Mouse (Mus musculus) CH12.LX (cell line): ENCODE data around the gene Ifnar1. TPM values are rescaled to one million over a fixed set of nuclear protein-coding genes. Genes with fewer than 3 reads are reported as not detected.
A peak's percentile ranks its signal among the peaks of the same experiment; 100 is the strongest.

Experiments
- DNase-seq: peaks from one replicate; pipeline ENCODE4 v3.0.0-alpha.2; 2013; ENCODE audit errors: extremely low read depth
- H3K27ac ChIP-seq: 2 replicates; pipeline ENCODE4 v1.5.1; 2012; ENCODE audit warnings: low read depth, mild to moderate bottlenecking, control low read depth, moderate library complexity; ENCODE audit not compliant: insufficient read depth
- H3K27me3 ChIP-seq: replicated peaks from 2 replicates; pipeline ENCODE3; 2012; ENCODE audit warnings: inconsistent platforms
- H3K36me3 ChIP-seq, 2 experiments: replicated peaks in 1 of 2; 2 replicates each; pipeline versions ENCODE3 to v1.6.1; 2012; ENCODE audit warnings: inconsistent platforms in 1 of 2, low read length in 1 of 2, mild to moderate bottlenecking in 1 of 2, mixed read lengths in 1 of 2, moderate library complexity in 1 of 2; ENCODE audit not compliant: control insufficient read depth in 1 of 2, insufficient read depth in 1 of 2
- H3K4me1 ChIP-seq, 2 experiments: 2 replicates each; pipeline ENCODE4 v1.6.1; 2012; ENCODE audit warnings: inconsistent platforms in 1 of 2, moderate library complexity in 1 of 2; ENCODE audit not compliant: insufficient read depth in 2 of 2, control insufficient read depth in 1 of 2
- H3K4me2 ChIP-seq: 2 replicates; pipeline ENCODE4 v1.6.1; 2012; ENCODE audit warnings: low read depth, mild to moderate bottlenecking, control low read depth; ENCODE audit not compliant: poor library complexity, insufficient read depth, severe bottlenecking
- H3K4me3 ChIP-seq, 3 experiments: fragments of 150-350 bp in 1 of 3; sonication (generic) in 1 of 3; replicated peaks in 1 of 3; 2 replicates each; pipeline versions ENCODE3 to v1.5.1; 2011 to 2012; ENCODE audit warnings: low read depth in 2 of 3, low read length in 2 of 3, mild to moderate bottlenecking in 2 of 3, moderate library complexity in 2 of 3, control low read depth in 1 of 3, improper control_type of control experiment in 1 of 3, inconsistent platforms in 1 of 3, mixed read lengths in 1 of 3; ENCODE audit not compliant: poor library complexity in 1 of 3
- H3K79me2 ChIP-seq: replicated peaks from 2 replicates; pipeline ENCODE4 v1.6.1; 2012; ENCODE audit warnings: mild to moderate bottlenecking, moderate library complexity; ENCODE audit not compliant: control insufficient read depth, poor library complexity, insufficient read depth, severe bottlenecking; ENCODE audit errors: extremely low read depth
- H3K9ac ChIP-seq: 2 replicates; pipeline ENCODE4 v1.6.1; 2012; ENCODE audit warnings: low read depth, mild to moderate bottlenecking, control low read depth, moderate library complexity; ENCODE audit not compliant: insufficient read depth
- H3K9me3 ChIP-seq: replicated peaks from 2 replicates; pipeline ENCODE3; 2012; ENCODE audit warnings: low read length, inconsistent platforms, mixed read lengths
- CHD1 ChIP-seq: IDR thresholded peaks from 2 replicates; pipeline ENCODE4 v1.6.1; 2012; ENCODE audit warnings: low read depth, low read length, improper control_type of control experiment, inconsistent platforms
- CHD2 ChIP-seq: IDR thresholded peaks from 2 replicates; pipeline ENCODE4 v1.6.1; 2011; ENCODE audit warnings: low read length, improper control_type of control experiment
- CTCF ChIP-seq, 2 experiments: IDR thresholded peaks in 1 of 2; conservative IDR thresholded peaks in 1 of 2; 2 replicates each; pipeline ENCODE4 v1.5.1; 2011 to 2012; ENCODE audit warnings: low read depth in 2 of 2, low read length in 2 of 2, improper control_type of control experiment in 1 of 2, inconsistent platforms in 1 of 2, mild to moderate bottlenecking in 1 of 2, moderate library complexity in 1 of 2
- ELF1 ChIP-seq: IDR thresholded peaks from 2 replicates; pipeline ENCODE4 v1.6.1; 2014; ENCODE audit warnings: low read depth, mild to moderate bottlenecking, inconsistent platforms, low read length, improper control_type of control experiment
- EP300 ChIP-seq: IDR thresholded peaks from 2 replicates; pipeline ENCODE4 v1.6.1; 2011; ENCODE audit warnings: low read length, improper control_type of control experiment
- ETS1 ChIP-seq: conservative IDR thresholded peaks from 2 replicates; pipeline ENCODE4 v1.6.1; 2012; ENCODE audit warnings: low read depth, mild to moderate bottlenecking, inconsistent platforms, low read length, improper control_type of control experiment, moderate library complexity
- KAT2A ChIP-seq: IDR thresholded peaks from 2 replicates; pipeline ENCODE4 v1.6.1; 2012; ENCODE audit warnings: low read length, improper control_type of control experiment, inconsistent platforms; ENCODE audit not compliant: insufficient replicate concordance
- MAZ ChIP-seq: IDR thresholded peaks from 2 replicates; pipeline ENCODE4 v1.6.1; 2012; ENCODE audit warnings: low read depth, mild to moderate bottlenecking, inconsistent platforms, low read length, improper control_type of control experiment, moderate library complexity
- MEF2A ChIP-seq: IDR thresholded peaks from 2 replicates; pipeline ENCODE4 v1.6.1; 2014; ENCODE audit warnings: low read depth, mild to moderate bottlenecking, inconsistent platforms, low read length, improper control_type of control experiment, borderline replicate concordance
- MXI1 ChIP-seq: IDR thresholded peaks from 2 replicates; pipeline ENCODE4 v1.6.1; 2011; ENCODE audit warnings: mild to moderate bottlenecking, low read depth, low read length, improper control_type of control experiment
- MYC ChIP-seq: IDR thresholded peaks from 2 replicates; pipeline ENCODE4 v1.6.1; 2011; ENCODE audit warnings: low read depth, mild to moderate bottlenecking, improper control_type of control experiment, low read length
- POLR2A ChIP-seq: IDR thresholded peaks from 2 replicates; pipeline ENCODE4 v1.6.1; 2011; ENCODE audit warnings: low read depth, mild to moderate bottlenecking, improper control_type of control experiment, low read length
- SMC3 ChIP-seq: IDR thresholded peaks from 2 replicates; pipeline ENCODE4 v1.6.1; 2011; ENCODE audit warnings: low read depth, low read length, improper control_type of control experiment
- TBP ChIP-seq: conservative IDR thresholded peaks from 2 replicates; pipeline ENCODE4 v1.6.1; 2011; ENCODE audit warnings: low read depth, low read length, improper control_type of control experiment
- TCF12 ChIP-seq: IDR thresholded peaks from 2 replicates; pipeline ENCODE4 v1.6.1; 2014; ENCODE audit warnings: low read depth, mild to moderate bottlenecking, inconsistent platforms, low read length, improper control_type of control experiment
- dilution Hi-C: fragments of 300-500 bp; cut with MboI; formaldehyde crosslinking; loops from 2 replicates; pipeline ENCODE4 v1.14.3; 2020; ENCODE audit warnings: low sequenced_read_pairs; ENCODE audit not compliant: extremely low pct_unique_long_range_greater_than_20kb, extremely low pct_ligation_motif_present
- in situ Hi-C: fragments of 300-500 bp; cut with MboI; formaldehyde crosslinking; loops from 3 replicates; pipeline ENCODE4 v1.14.3; 2019; ENCODE audit warnings: low sequenced_read_pairs, low pct_ligation_motif_present, low pct_unique_long_range_greater_than_20kb, mixed read lengths
- polyA plus RNA-seq: library from polyadenylated mRNA; unstranded; fragments of >175 nt; gene quantifications from 2 replicates; pipeline ENCODE4 v1.2.1, GENCODE M21; 2012; ENCODE audit warnings: low read depth; ENCODE audit not compliant: insufficient read length
- total RNA-seq, 2 experiments: library from RNA; depleted of rRNA; stranded (reverse); fragments of 300-350 nt in 1 of 2; fragments of >200 nt in 1 of 2; gene quantifications; 2 replicates each; pipeline ENCODE4 v1.2.3; 2012 to 2014

Ifnar1 gene
- total and polyA plus RNA-seq, 3 experiments = 32.8 to 49.4 (median 40.3) TPM

GRCm38 (mm10) chr16:91547974-91548373 lies 62.9 kb downstream of the Ifnar1 start:
- dilution Hi-C loops (no loop called here), in situ Hi-C loops (no loop called here)
- DNase-seq = peak; percentile 48
- no peaks in the 10 kb centered on the region for H3K9me3 ChIP-seq
- H3K36me3 ChIP-seq = peaks cover 17 to 27% of the 10 kb centered on the region in 2 experiments
- H3K27ac ChIP-seq = 0 out of 2 replicates have a peak overlapping the region, but pooled peaks have one; percentile 19
- no peaks in the 10 kb centered on the region for H3K27me3 ChIP-seq
- no peak for TF ChIP-seq SMC3
- peak; percentile 39; the same call in 1 of the 2 replicates for TF ChIP-seq MAZ
- TF ChIP-seq KAT2A = 0 out of 2 replicates have a peak, but pooled peaks have one; percentile 31
- no peak for TF ChIP-seq POLR2A
- TF ChIP-seq CTCF (conservative IDR thresholded peaks at IDR 0.05 in 1 of 2, IDR thresholded peaks at IDR 0.05 in 1 of 2; ENCODE audit: low read depth in 2 of 2, low read length in 2 of 2) = no peak
- TF ChIP-seq MXI1 = peak; percentile 30; the same call in 1 of the 2 replicates
- 0 out of 2 replicates have a peak, but pooled peaks have one; percentile 25 for TF ChIP-seq MYC
- TF ChIP-seq TBP = 0 out of 2 replicates have a peak, but pooled peaks have one; percentile 37
- TF ChIP-seq ETS1 = no peak
- H3K9ac ChIP-seq = peak overlapping the region; percentile 94
- H3K4me2 ChIP-seq = peak overlapping the region; percentile 84
- H3K4me1 ChIP-seq = peaks cover 22 to 51% of the 10 kb centered on the region in 2 experiments
- H3K79me2 ChIP-seq = peaks cover 54% of the 10 kb centered on the region
- peak overlapping the region; percentile 85 to 99 (median 85) for H3K4me3 ChIP-seq

- peaks cover 22 to 33% of the 10 kb centered on the region in 2 experiments for H3K36me3 ChIP-seq
- H3K4me1 ChIP-seq = peaks cover 22 to 57% of the 10 kb centered on the region in 2 experiments
- H3K79me2 ChIP-seq = peaks cover 60% of the 10 kb centered on the region
- dilution Hi-C loops (no loop called here), in situ Hi-C loops (no loop called here)
- TF ChIP-seq TBP (no peak), MEF2A (peak; percentile 91), CHD1 (peak; percentile 3; the same call in 1 of the 2 replicates), EP300 (no peak), TCF12 (no peak), ELF1 (0 out of 2 replicates have a peak, but pooled peaks have one; percentile 44), CHD2 (no peak), CTCF (conservative IDR thresholded peaks at IDR 0.05 in 1 of 2, IDR thresholded peaks at IDR 0.05 in 1 of 2; ENCODE audit: low read depth in 2 of 2, low read length in 2 of 2) (no peak)
- H3K27ac ChIP-seq = peak overlapping the region; percentile 92; the same call in 1 of the 2 replicates
- H3K4me3 ChIP-seq = peak overlapping the region; percentile 77 to 99 (median 85)
- H3K27me3 ChIP-seq = no peaks in the 10 kb centered on the region
- H3K9me3 ChIP-seq = no peaks in the 10 kb centered on the region
- H3K9ac ChIP-seq = peak overlapping the region; percentile 94
- DNase-seq = peak; percentile 53
- peak overlapping the region; percentile 97 for H3K4me2 ChIP-seq
Measured at GRCm38 (mm10) chr16:91548586-91548985, 63.5 kb downstream of the Ifnar1 start.
